Mouse (Mus musculus) embryo, embryonic 10 days (tissue): ENCODE measurements at regions not wholly inside any gene's neighbourhood (a gene's known extent, or its start where the extent isn't known, plus 50 kb on each side); places are given as distances from the start of the nearest gene placed in this dataset.

ENCODE experiments used
- DNase-seq: peaks from one replicate; pipeline ENCODE4 v3.0.0-alpha.2; 2015; ENCODE audit warnings: low spot score

DNA sequence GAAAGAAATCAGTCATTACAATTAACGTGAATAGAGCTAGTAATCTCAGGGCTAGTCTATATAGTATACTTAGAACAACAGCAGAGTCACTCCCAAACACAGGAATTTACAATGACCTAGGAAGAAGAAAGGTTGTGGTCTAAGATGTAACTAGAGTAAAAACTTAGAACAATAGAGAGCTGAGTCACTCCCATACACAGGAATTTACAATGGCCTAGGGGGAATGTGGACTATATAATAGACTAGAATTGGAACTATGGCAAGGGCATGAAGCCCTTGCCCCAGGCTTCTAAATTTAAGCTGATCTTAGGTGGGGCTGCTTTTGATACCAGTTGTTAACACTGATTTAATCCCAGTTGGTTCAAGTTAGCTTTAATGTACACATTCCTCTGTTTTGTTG is 1956.9 kb upstream of the Cdh20 start:
- no peak for DNase-seq

DNA sequence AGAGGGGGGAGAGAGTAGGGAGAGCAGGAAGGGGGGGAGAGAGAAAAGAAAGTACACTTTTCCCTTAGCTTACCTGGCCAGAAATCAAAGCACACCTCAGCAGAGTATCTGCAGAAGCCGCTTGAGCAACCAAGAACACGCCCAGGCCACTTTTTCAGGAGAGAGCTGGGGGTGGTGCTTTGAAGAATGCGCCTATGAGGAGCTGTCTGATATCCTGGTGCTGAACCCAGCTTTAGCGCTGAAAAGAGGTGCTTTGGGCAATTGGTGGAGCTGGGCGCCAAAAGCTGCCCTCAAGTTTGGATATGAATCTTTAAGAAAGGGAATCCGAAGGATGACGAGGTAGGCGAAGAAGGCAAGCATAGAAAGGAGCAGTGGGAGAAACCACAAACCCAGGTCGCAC is 1943.3 kb upstream of the Cdh20 start:
- DNase-seq = peak; percentile 25

DNA sequence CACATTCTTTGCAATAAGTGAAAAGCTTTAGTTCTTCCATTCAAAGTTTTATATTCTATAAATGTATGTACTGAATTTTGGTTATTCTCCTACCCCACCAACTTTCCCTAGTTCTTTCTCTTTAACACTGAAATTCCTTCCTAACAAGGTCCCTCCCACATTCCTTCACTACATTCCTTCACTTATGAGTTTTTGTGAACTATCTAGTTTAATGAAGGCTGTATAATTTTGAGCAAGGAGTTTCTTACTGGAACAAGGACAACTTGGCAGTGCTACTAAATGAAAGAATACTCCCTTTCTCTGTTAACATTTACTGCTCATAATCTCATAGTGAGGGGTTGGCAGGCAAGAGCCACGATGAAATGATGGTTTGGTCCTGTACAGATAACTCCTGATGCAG is 1905.9 kb upstream of the Cdh20 start:
- DNase-seq = no peak

DNA sequence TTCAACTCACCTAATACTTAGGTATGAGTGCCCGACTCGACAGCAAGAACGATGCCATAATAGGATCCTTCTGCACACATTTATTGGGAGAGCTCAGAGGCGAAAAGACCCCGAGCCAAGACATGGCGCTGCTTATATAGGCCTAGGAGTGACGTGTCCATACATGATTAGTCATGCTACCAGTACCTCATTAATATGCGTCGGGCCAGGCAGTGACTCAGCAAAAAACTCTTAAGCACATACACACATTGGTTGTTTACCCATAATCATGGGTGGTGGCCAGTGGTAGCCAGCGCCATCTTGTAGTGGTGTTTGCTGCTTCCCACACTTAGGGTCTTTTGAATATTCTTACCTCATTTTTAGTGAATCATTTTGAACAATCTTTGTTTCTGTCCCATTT is 1889.2 kb upstream of the Cdh20 start:
- DNase-seq = no peak

DNA sequence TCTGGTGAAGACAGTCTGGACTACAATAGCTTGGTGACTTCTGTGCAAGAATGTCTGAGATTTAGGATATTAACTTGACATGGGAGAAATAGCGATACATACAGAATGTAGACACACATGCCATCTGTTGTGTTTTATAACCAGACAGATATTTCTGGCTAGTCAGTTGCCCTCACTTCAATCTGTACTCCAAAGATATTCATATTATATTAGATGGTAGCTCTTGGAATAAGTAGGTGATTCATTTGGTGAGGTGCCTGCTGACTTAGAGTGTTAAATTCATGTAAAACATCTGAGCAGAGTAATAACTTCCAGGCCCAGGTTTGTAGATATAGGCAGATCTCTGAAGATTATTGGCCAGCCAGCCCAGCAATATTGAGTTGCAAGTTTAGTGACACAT is 1869.2 kb upstream of the Cdh20 start:
- DNase-seq = no peak

DNA sequence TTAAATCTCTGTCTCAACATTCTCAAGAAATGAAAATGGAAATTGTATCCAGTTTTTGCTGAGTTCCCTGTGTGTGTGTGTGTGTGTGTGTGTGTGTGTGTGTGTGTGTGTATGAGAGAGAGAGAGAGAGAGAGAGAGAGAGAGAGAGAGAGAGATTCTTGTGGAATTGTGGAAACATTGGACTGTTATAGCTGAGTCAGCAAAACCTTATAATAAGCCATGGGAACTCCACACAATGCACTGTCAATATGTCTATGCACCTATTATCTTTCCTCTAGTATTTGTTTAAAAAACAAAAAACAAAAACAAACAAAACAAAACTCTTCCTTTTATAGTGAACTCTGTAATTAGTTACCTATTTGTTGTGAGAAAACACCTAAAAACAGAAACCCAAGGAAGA is 1845.2 kb upstream of the Cdh20 start:
- no peak for DNase-seq
